Mouse (Mus musculus) heart, adult 2 months (tissue): ENCODE results near the gene Apobec1. TPM values are rescaled to one million over a fixed set of nuclear protein-coding genes. Genes with fewer than 3 reads are reported as not detected.
A peak's percentile ranks its signal among the peaks of the same experiment; 100 is the strongest.

Source experiments
- DNase-seq, 2 experiments: peaks; one replicate each; pipeline ENCODE4 v3.0.0; 2021
- H3K27ac ChIP-seq: fragments of 200-600 bp; 2 replicates; pipeline ENCODE4 v1.8.1; 2022
- H3K27me3 ChIP-seq: fragments of 200-500 bp; 2 replicates; pipeline ENCODE4 v1.6.1; 2012; ENCODE audit warnings: mild to moderate bottlenecking, low read length, inconsistent platforms, mixed read lengths; ENCODE audit not compliant: control insufficient read depth, insufficient read depth
- H3K36me3 ChIP-seq: fragments of 200-500 bp; 2 replicates; pipeline ENCODE4 v1.6.1; 2012; ENCODE audit warnings: low read length, inconsistent platforms; ENCODE audit not compliant: control insufficient read depth, insufficient read depth
- H3K4me1 ChIP-seq: fragments of 200-500 bp; 2 replicates; pipeline ENCODE4 v1.6.1; 2011; ENCODE audit warnings: low read length; ENCODE audit not compliant: control insufficient read depth, insufficient read depth
- H3K4me3 ChIP-seq: fragments of 200-600 bp; 2 replicates; pipeline ENCODE4 v1.8.1; 2022
- H3K79me2 ChIP-seq: fragments of 200-500 bp; replicated peaks from 2 replicates; pipeline ENCODE4 v1.6.1; 2012; ENCODE audit warnings: mild to moderate bottlenecking, inconsistent platforms, low read length, moderate library complexity, mixed read lengths; ENCODE audit not compliant: control insufficient read depth, insufficient read depth
- H3K9ac ChIP-seq: fragments of 200-500 bp; 2 replicates; pipeline ENCODE4 v1.6.1; 2012; ENCODE audit warnings: low read depth, mild to moderate bottlenecking, control low read depth, inconsistent platforms, low read length, mixed read lengths
- CTCF ChIP-seq: fragments of 200-600 bp; IDR thresholded peaks from 2 replicates; pipeline ENCODE4 v1.8.1; 2022; ENCODE audit warnings: antibody characterized with exemption, mild to moderate bottlenecking, moderate library complexity
- EP300 ChIP-seq: fragments of 200-500 bp; IDR thresholded peaks from 2 replicates; pipeline ENCODE4 v1.6.1; 2011; ENCODE audit warnings: low read depth, low read length, control low read depth; ENCODE audit not compliant: insufficient read depth
- POLR2A ChIP-seq: fragments of 200-500 bp; IDR thresholded peaks from 2 replicates; pipeline ENCODE4 v1.6.1; 2011; ENCODE audit warnings: mild to moderate bottlenecking, low read depth, low read length, control low read depth; ENCODE audit not compliant: insufficient read depth
- WGBS: fragments of 180-500 bp; shearing (Covaris S2); methylation state at CpG from one replicate; pipeline ENCODE4 v1.1.7; 2018; 5-methylcytosine and 5-hydroxymethylcytosine counted together
- intact Hi-C: fragments of 180-260 bp; cut with DNase I; formaldehyde crosslinking; loops from one replicate; pipeline ENCODE4 v1.15.1; 2025
- polyA plus RNA-seq: library from polyadenylated mRNA; depleted of rRNA; stranded (reverse); fragments of >200 nt; gene quantifications from 2 replicates; pipeline ENCODE4 v1.2.3, GENCODE M21; 2012
- total RNA-seq, 2 experiments: library from RNA; stranded (reverse); gene quantifications; 2 replicates each; pipeline ENCODE4 v1.2.3; 2021

Gene Apobec1
- total and polyA plus RNA-seq, 3 experiments: 4.8 to 9.8 (median 6.1) TPM

DNA sequence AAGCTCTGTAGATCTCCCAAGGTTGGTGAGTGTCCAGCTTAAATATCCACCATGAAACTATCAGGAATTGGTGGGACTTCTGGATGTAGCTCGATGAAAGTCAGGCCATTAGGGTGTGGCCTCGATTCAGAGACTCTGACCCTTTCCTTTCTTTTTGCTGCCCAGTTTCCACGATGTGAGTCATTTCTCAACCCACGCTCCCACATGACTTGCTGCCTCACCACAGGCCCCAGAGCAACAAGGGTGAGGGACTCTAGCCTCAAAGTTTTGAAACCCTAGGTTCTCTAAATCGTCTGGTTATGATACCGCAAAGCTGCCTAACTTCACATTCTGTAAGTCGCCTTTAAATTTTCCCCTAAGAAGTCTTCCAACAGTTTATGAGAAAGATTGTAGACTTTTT lies 33.1 kb upstream of the Apobec1 start:
- intact Hi-C loops: no loop called here
- no peak overlapping the region for H3K9ac ChIP-seq
- H3K79me2 ChIP-seq: no peaks in the 10 kb centered on the region
- H3K4me3 ChIP-seq: no peak overlapping the region
- no peaks in the 10 kb centered on the region for H3K4me1 ChIP-seq
- TF ChIP-seq EP300 (no peak), CTCF (no peak), POLR2A (no peak)
- 66% methylated on average over 7 of the region's 7 CpGs for WGBS
- peak in 1 of 2 experiments; percentile 43 for DNase-seq
- no peaks in the 10 kb centered on the region; the same call in 1 of the 2 replicates for H3K27me3 ChIP-seq
- no peaks in the 10 kb centered on the region for H3K36me3 ChIP-seq
- H3K27ac ChIP-seq: no peak overlapping the region

DNA sequence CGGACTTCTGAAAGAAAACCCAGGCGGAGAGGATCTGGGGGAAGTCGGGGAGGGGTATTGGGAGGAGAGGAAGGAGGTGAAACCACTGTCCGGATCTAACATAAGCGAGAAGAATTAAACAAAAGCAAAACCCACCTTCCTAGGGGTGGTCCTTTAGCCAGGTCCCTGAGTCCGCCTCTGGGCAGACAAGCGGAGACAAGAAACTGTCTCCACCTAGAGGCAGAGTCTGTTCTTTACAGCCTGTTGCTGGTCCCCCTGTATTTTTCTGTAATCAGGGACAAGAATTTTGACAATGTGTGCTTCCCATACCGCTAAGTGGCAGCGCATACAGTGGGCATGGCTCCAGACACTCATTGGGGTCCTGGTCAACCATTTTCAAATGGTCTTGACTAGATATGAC lies 31.2 kb upstream of the Apobec1 start:
- Histone ChIP-seq H3K4me3 (no peak overlapping the region), H3K27ac (no peak overlapping the region), H3K36me3 (no peaks in the 10 kb centered on the region), H3K9ac (no peak overlapping the region), H3K79me2 (no peaks in the 10 kb centered on the region), H3K27me3 (no peaks in the 10 kb centered on the region; the same call in 1 of the 2 replicates), H3K4me1 (no peaks in the 10 kb centered on the region)
- intact Hi-C loops: loop anchor here (1.0 to 2.0 kb wide), 2 partner anchors 38 to 77 kb away; no protein-coding TSS in a partner anchor
- TF ChIP-seq EP300 (no peak), CTCF (peak; percentile 78)
- 32% methylated on average over 9 of the region's 9 CpGs for WGBS
- DNase-seq: peak in 1 of 2 experiments; percentile 30

DNA sequence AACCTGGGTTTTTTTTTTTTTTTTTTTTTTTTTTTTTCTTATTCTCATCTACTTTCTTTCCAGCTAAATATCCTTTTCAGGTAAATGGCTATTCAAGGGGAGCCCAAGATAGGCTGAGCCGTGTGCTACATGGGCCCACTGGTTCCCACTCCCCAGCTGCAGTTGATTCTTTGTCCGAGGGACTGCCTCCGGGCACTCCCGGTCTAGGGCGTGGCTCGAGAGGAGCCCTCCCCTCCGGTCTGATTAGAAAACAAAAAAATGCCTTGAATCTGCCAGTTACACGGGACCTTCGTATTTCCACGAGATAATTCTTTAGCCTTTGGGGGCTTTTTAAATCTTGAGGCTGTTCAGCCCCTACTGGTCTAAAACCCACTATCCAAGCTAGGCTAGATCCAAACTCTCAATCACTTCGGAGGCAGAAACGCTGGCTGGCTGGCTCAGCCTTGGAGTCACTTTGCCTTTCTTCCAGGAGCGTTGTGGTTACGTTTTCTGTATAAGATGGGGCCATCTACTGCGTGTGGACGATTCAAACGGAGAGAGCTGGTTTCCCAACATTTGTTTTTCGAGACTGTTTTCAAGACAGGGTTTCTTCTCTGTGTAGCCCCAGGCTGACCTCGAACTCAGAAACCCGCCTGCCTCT lies 25.3 kb upstream of the Apobec1 start:
- Histone ChIP-seq H3K9ac (no peak overlapping the region), H3K36me3 (no peaks in the 10 kb centered on the region), H3K4me3 (peak overlapping the region; percentile 5; the same call in 1 of the 2 replicates), H3K27me3 (no peaks in the 10 kb centered on the region; the same call in 1 of the 2 replicates), H3K27ac (no peak overlapping the region), H3K79me2 (no peaks in the 10 kb centered on the region), H3K4me1 (no peaks in the 10 kb centered on the region)
- 19% methylated on average over 20 of the region's 20 CpGs for WGBS
- intact Hi-C loops: no loop called here
- DNase-seq: no peak
- TF ChIP-seq CTCF (no peak), POLR2A (no peak), EP300 (no peak)

DNA sequence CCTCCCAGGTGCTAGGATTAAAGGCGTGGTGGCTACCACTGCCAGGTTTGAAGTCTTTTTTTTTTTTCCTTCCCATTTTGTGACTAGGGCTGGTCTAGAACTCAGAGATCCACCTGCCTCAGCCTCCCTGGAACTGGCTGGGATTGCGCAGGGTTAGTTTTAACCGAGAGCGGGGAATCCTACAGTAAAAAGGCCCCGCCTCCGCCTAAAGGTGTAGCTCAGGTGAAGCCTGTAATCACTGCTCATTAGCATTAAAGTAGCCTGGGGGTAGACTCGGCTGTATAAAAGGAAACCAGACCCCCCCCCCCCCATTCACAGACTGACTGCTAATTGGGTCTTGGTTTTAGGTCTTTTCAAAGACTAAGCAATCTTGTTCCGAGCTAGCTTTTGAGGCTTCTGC lies 23.9 kb upstream of the Apobec1 start, which contains the start of gene Dppa3:
Gene Dppa3 (plus strand): TSS at position 301 of the 400 bp plus-strand sequence.
- H3K27ac ChIP-seq: no peak within 1 kb of the TSS
- no peaks in the 10 kb centered on the region for H3K79me2 ChIP-seq
- no peaks in the 10 kb centered on the region; the same call in 1 of the 2 replicates for H3K27me3 ChIP-seq
- WGBS: 85% methylated on average over 8 of the region's 8 CpGs
- 0 out of 2 replicates have a peak within 1 kb of the TSS, but pooled peaks have one; percentile 5 for H3K4me3 ChIP-seq
- TF ChIP-seq EP300 (no peak), CTCF (no peak), POLR2A (no peak)
- H3K9ac ChIP-seq: no peak within 1 kb of the TSS
- intact Hi-C loops: no loop called here
- no peaks in the 10 kb centered on the region for H3K4me1 ChIP-seq
- no peaks in the 10 kb centered on the region for H3K36me3 ChIP-seq
- DNase-seq: no peak

DNA sequence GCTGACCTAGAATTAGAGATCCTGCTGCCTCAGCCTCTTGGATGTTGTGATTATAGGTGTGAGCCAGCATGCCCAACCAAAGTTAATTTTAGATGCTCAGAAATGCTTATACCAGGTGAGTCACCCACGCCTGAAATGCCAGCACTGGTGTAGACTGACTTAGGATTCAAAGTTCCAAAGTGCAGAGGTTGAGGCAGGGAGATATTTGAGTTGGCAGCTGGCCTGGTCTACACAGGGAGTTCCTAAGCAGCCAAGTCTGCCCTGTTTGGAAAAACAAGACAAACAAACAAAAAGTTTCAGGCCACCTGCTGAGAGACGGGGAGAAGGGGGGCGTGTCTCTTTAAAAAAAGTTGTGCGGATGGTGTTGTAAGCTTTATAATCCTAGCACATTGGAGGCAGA lies 22.9 kb upstream of the Apobec1 start:
- WGBS: 68% methylated on average over 4 of the region's 4 CpGs
- TF ChIP-seq POLR2A (no peak), EP300 (no peak), CTCF (no peak)
- no peaks in the 10 kb centered on the region for H3K36me3 ChIP-seq
- no peak for DNase-seq
- no peak overlapping the region for H3K9ac ChIP-seq
- intact Hi-C loops: no loop called here
- no peaks in the 10 kb centered on the region; the same call in 1 of the 2 replicates for H3K27me3 ChIP-seq
- no peak overlapping the region for H3K4me3 ChIP-seq
- H3K27ac ChIP-seq: no peak overlapping the region
- no peaks in the 10 kb centered on the region for H3K4me1 ChIP-seq
- H3K79me2 ChIP-seq: no peaks in the 10 kb centered on the region

DNA sequence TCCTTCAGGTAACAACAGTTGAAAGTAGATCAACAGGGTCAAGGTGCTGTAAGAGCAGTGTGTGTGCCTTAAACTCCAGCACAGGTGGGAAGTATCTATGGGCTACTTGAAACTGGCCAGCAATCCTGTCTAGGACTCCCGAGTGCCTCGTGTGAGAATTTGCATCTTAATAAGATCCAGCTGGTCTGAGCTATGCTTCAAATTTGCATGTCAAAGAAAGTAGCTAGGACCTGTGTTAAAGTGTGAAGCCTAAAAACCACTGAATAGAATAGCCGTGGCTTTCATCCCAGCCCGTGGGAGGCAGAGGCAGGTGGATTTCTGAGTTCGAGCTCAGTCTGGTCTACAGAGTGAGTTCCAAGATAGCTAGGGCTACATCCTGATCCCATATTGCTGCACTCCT lies 22.2 kb upstream of the Apobec1 start:
- no peaks in the 10 kb centered on the region for H3K36me3 ChIP-seq
- no peaks in the 10 kb centered on the region for H3K79me2 ChIP-seq
- 61% methylated on average over 5 of the region's 5 CpGs for WGBS

More for the DNA sequence above, 22.2 kb upstream of the Apobec1 start:
- intact Hi-C loops: no loop called here
- H3K27me3 ChIP-seq: no peaks in the 10 kb centered on the region; the same call in 1 of the 2 replicates
- no peak for DNase-seq
- TF ChIP-seq POLR2A (no peak), EP300 (no peak), CTCF (no peak)
- H3K4me1 ChIP-seq: no peaks in the 10 kb centered on the region
- H3K9ac ChIP-seq: no peak overlapping the region
- H3K4me3 ChIP-seq: no peak overlapping the region
- H3K27ac ChIP-seq: no peak overlapping the region
